Mouse (Mus musculus) erythroblast, adult 5-6 weeks (primary cell): ENCODE data around the gene Lpin2. TPM values are rescaled to one million over a fixed set of nuclear protein-coding genes. Genes with fewer than 3 reads are reported as not detected.
A peak's percentile ranks its signal among the peaks of the same experiment; 100 is the strongest.

Experiments used
- ATAC-seq: replicated peaks from 2 replicates; pipeline ENCODE4 v1.8.0; 2016; ENCODE audit warnings: moderate number of reproducible peaks, mild to moderate bottlenecking, moderate TSS enrichment, inconsistent platforms; ENCODE audit not compliant: poor library complexity, low FRiP score, severe bottlenecking
- total RNA-seq, 2 experiments: library from RNA; stranded (forward) in 1 of 2; stranded (reverse) in 1 of 2; fragments of 150-400 nt in 1 of 2; fragments of 200-764, 138-1000 nt in 1 of 2; gene quantifications; 2 replicates each; pipeline versions ENCODE4 v1.2.3 to v1.2.4; 2015 to 2017; ENCODE audit warnings: low replicate concordance in 2 of 2

The Lpin2 gene
- total RNA-seq, 2 experiments from 2014 or later, result 751 to 1,646 TPM

- no peak for ATAC-seq
Observed at GRCm38 (mm10) chr17:71288145-71288758, 105.9 kb downstream of the Lpin2 start.

GRCm38 (mm10) chr17:71288808-71289548 lies 106.6 kb downstream of the Lpin2 start:
- no peak for ATAC-seq

- peak; percentile 22; the same call in 1 of the 2 replicates for ATAC-seq
Observed at GRCm38 (mm10) chr17:71289572-71290176, 107.3 kb downstream of the Lpin2 start.

- ATAC-seq, result peak; percentile 47
Observed at GRCm38 (mm10) chr17:71290486-71291410, 108.4 kb downstream of the Lpin2 start.

GRCm38 (mm10) chr17:71291897-71292420 lies 109.6 kb downstream of the Lpin2 start:
- no peak for ATAC-seq

- peak; percentile 69 for ATAC-seq
Observed at GRCm38 (mm10) chr17:71292897-71293296, 110.5 kb downstream of the Lpin2 start.

GRCm38 (mm10) chr17:71294570-71294969 lies 112.2 kb downstream of the Lpin2 start:
- ATAC-seq, result no peak

Other genes with a start within 250 kb of the Lpin2 start
- not detected in 2 replicates for gene Myom1, start 179.9 kb upstream of the Lpin2 start, total RNA-seq (2015; ENCODE audit: low replicate concordance)
- 0.34 and 1.1 TPM in 2 replicates for gene Myom1, start 179.9 kb upstream of the Lpin2 start, total RNA-seq (2017; ENCODE audit: low replicate concordance)
- gene Myl12a, start 179.7 kb upstream of the Lpin2 start, total RNA-seq (2015; ENCODE audit: low replicate concordance), result 113 and 151 TPM in 2 replicates
- gene Myl12a, start 179.7 kb upstream of the Lpin2 start, total RNA-seq (2017; ENCODE audit: low replicate concordance), result 44.5 and 50.0 TPM in 2 replicates
- gene Emilin2, start 129.4 kb downstream of the Lpin2 start, total RNA-seq (2015; ENCODE audit: low replicate concordance), result 92.0 and 100 TPM in 2 replicates
- gene Emilin2, start 129.4 kb downstream of the Lpin2 start, total RNA-seq (2017; ENCODE audit: low replicate concordance), result 129 and 143 TPM in 2 replicates